Mouse (Mus musculus): Measurements from ENCODE around the gene Tmprss7. TPM values are rescaled to one million over a fixed set of nuclear protein-coding genes. Genes with fewer than 3 reads are reported as not detected.

Gene Tmprss7
- total and polyA plus RNA-seq, 2 experiments from 2014 or later: 0.69 to 1.3 TPM

GRCm38 (mm10) chr16:45724061-45724741, 30.7 kb upstream of the Tmprss7 start, which contains the start of gene Tagln3:
Gene Tagln3, minus strand, starts transcription at chr16:45724608.
- Histone ChIP-seq H3K4me3 (ENCODE audit: low read depth, low read length) (peak within 1 kb of the TSS; percentile 55), H3K36me3 (ENCODE audit: insufficient read depth) (peaks cover 15% of the 10 kb centered on the region), H3K27ac (ENCODE audit: low read depth, low read length) (peak within 1 kb of the TSS; percentile 98), H3K9me3 (ENCODE audit: low read length) (no peaks in the 10 kb centered on the region), H3K9ac (peak within 1 kb of the TSS; percentile 87), H3K4me2 (ENCODE audit: low read depth) (peak within 1 kb of the TSS; percentile 60), H3K4me1 (ENCODE audit: insufficient read depth) (peaks cover 17% of the 10 kb centered on the region), H3K27me3 (ENCODE audit: insufficient read depth, low read length) (no peaks in the 10 kb centered on the region)
- ATAC-seq (peak; percentile 87), DNase-seq (peak; percentile 87)
- under 1% methylated on average over 30 of the region's 30 CpGs for WGBS
- no peak for TF ChIP-seq CTCF (IDR thresholded peaks at IDR 0.05; ENCODE audit: low read depth)

DNA sequence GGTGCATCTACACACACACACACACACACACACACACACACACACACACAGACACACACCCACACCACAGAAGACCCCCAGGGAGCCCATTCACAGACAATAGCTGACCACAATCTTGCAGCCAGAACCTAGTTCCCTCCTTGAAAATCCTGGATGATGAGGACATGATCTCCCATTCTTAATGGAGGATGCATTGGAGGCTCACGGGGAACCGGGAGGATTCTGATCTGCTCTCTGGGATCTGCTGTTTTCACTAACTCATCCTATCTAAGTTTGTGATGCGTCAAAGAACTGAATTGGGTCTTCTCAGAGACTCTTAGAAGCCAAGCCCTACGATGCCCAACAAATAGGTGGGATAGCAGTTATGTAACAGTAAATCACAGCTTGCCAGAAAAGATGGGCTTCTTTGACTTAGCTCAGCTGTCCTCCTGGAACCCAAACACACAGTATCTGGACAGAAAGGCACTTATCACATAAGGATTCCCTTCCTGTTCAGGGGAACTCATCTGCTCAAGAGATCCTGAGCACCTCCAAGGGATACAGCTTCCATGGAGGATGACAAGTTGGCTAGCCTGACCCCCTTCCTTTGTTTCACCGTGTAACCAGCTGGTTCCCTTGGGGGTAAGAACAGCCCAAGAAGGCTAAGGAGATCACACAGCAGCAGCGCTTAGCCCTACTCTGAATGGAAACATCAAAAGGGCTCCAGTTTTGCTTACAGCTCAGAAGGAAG, 29.9 kb upstream of the Tmprss7 start:
- H3K27ac ChIP-seq (ENCODE audit: low read depth, low read length): peak overlapping the region; percentile 98
- WGBS: 15% methylated on average over 6 of the region's 6 CpGs
- TF ChIP-seq CTCF (IDR thresholded peaks at IDR 0.05; ENCODE audit: low read depth): no peak
- peak overlapping the region; percentile 87 for H3K9ac ChIP-seq
- no peaks in the 10 kb centered on the region for H3K9me3 ChIP-seq (ENCODE audit: low read length)
- H3K4me1 ChIP-seq (ENCODE audit: insufficient read depth): peaks cover 17% of the 10 kb centered on the region
- ATAC-seq (peak; percentile 23), DNase-seq (peak; percentile 72)
- H3K36me3 ChIP-seq (ENCODE audit: insufficient read depth): peaks cover 20% of the 10 kb centered on the region
- peak overlapping the region; percentile 55 for H3K4me3 ChIP-seq (ENCODE audit: low read depth, low read length)
- no peaks in the 10 kb centered on the region for H3K27me3 ChIP-seq (ENCODE audit: insufficient read depth, low read length)
- H3K4me2 ChIP-seq (ENCODE audit: low read depth): peak overlapping the region; percentile 60

DNA sequence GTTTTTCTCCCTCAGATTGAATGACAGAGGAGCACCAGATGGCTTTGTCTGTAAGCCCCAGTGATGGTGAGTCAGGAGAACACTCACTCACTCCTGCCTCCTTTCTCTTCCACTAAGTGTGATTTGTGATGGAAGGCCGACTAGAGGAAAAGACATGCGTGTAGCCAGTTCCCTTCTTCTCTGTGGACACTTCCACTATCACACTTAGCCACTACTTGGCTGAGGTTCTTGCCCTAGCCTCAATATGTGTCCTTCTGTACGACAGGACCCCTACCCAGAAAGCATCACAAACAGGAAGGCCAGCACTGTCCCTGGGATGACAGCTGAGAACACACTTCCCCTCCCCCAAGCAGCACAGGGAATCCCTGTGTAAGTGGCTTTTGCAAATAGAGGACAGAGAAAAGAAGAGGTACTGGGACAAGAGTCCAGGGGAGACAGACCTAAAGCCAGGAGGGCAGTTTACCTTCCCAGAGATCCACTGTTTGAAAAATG, 29.0 kb upstream of the Tmprss7 start:
- H3K27me3 ChIP-seq (ENCODE audit: insufficient read depth, low read length): no peaks in the 10 kb centered on the region
- peak overlapping the region; percentile 60 for H3K4me2 ChIP-seq (ENCODE audit: low read depth)
- H3K4me3 ChIP-seq (ENCODE audit: low read depth, low read length): peak overlapping the region; percentile 55
- H3K9me3 ChIP-seq (ENCODE audit: low read length): no peaks in the 10 kb centered on the region
- peaks cover 20% of the 10 kb centered on the region for H3K36me3 ChIP-seq (ENCODE audit: insufficient read depth)
- peak overlapping the region; percentile 98 for H3K27ac ChIP-seq (ENCODE audit: low read depth, low read length)
- ATAC-seq: no peak
- peaks cover 17% of the 10 kb centered on the region for H3K4me1 ChIP-seq (ENCODE audit: insufficient read depth)
- TF ChIP-seq CTCF (IDR thresholded peaks at IDR 0.05; ENCODE audit: low read depth): no peak
- peak overlapping the region; percentile 87 for H3K9ac ChIP-seq
- WGBS: 39% methylated on average over 3 of the region's 3 CpGs
- DNase-seq: peak; percentile 48

DNA sequence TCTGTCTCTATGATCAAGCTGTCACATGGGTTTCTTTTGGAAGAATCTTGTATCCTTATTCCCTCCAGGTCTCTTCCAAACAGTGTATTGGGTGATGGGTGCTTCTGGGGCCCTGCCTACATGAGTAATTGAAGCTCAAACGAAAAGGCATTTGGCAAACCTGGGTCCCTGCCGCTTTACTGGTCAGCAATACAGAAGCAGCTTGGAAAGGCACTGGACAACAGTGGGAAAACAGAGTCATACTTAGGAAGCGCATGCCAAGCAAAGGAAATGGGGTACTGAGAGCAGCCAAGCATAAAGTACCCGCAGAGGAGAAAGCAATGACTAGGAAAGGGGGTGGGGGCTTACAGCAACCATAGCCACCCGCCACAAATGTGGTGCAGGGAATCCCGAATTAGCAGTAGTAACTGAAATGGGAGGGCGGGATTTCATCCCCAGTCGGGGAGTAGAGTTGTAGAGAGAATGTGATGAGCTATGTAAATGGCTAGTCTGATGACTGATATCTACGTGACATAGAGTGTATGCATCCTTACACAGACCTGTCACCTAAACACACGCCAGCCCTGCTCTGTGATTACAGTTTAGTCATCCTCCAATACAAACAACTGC, 26.7 kb upstream of the Tmprss7 start:
- no peak overlapping the region for H3K4me3 ChIP-seq (ENCODE audit: low read depth, low read length)
- no peaks in the 10 kb centered on the region for H3K27me3 ChIP-seq (ENCODE audit: insufficient read depth, low read length)
- no peak overlapping the region for H3K4me2 ChIP-seq (ENCODE audit: low read depth)
- peaks cover 29% of the 10 kb centered on the region for H3K36me3 ChIP-seq (ENCODE audit: insufficient read depth)
- H3K27ac ChIP-seq (ENCODE audit: low read depth, low read length): no peak overlapping the region
- H3K9ac ChIP-seq: no peak overlapping the region
- DNase-seq: no peak
- no peak for TF ChIP-seq CTCF (IDR thresholded peaks at IDR 0.05; ENCODE audit: low read depth)
- H3K4me1 ChIP-seq (ENCODE audit: insufficient read depth): peaks cover 17% of the 10 kb centered on the region
- no peak for ATAC-seq
- 88% methylated on average over 10 of the region's 10 CpGs for WGBS
- no peaks in the 10 kb centered on the region for H3K9me3 ChIP-seq (ENCODE audit: low read length)

- no peak for ATAC-seq
- H3K9me3 ChIP-seq (ENCODE audit: low read length): no peaks in the 10 kb centered on the region
- H3K27me3 ChIP-seq (ENCODE audit: insufficient read depth, low read length): no peaks in the 10 kb centered on the region
- TF ChIP-seq CTCF (IDR thresholded peaks at IDR 0.05; ENCODE audit: low read depth): no peak
- 96% methylated on average over 4 of the region's 4 CpGs for WGBS
- no peak for DNase-seq
- peaks cover 17% of the 10 kb centered on the region for H3K4me1 ChIP-seq (ENCODE audit: insufficient read depth)
- no peak overlapping the region for H3K4me3 ChIP-seq (ENCODE audit: low read depth, low read length)
- peaks cover 36% of the 10 kb centered on the region for H3K36me3 ChIP-seq (ENCODE audit: insufficient read depth)
- H3K4me2 ChIP-seq (ENCODE audit: low read depth): no peak overlapping the region
- H3K27ac ChIP-seq (ENCODE audit: low read depth, low read length): no peak overlapping the region
- no peak overlapping the region for H3K9ac ChIP-seq
These were observed 24.8 kb upstream of the Tmprss7 start for GRCm38 (mm10) chr16:45718296-45718695.

- Histone ChIP-seq H3K9me3 (ENCODE audit: low read length) (no peaks in the 10 kb centered on the region), H3K27ac (ENCODE audit: low read depth, low read length) (no peak overlapping the region), H3K36me3 (ENCODE audit: insufficient read depth) (peaks cover 56% of the 10 kb centered on the region), H3K27me3 (ENCODE audit: insufficient read depth, low read length) (no peaks in the 10 kb centered on the region), H3K4me1 (ENCODE audit: insufficient read depth) (no peaks in the 10 kb centered on the region), H3K4me3 (ENCODE audit: low read depth, low read length) (no peak overlapping the region), H3K9ac (no peak overlapping the region), H3K4me2 (ENCODE audit: low read depth) (no peak overlapping the region)
- no peak for DNase-seq
- 76% methylated on average over 5 of the region's 5 CpGs for WGBS
- TF ChIP-seq CTCF (IDR thresholded peaks at IDR 0.05; ENCODE audit: low read depth): no peak
- ATAC-seq: peak; percentile 74
These were observed 21.2 kb upstream of the Tmprss7 start for GRCm38 (mm10) chr16:45714489-45715150.

Data from forebrain, postnatal 0 days (tissue).